Mouse (Mus musculus): ENCODE measurements around the gene Mms22l. TPM values are rescaled to one million over a fixed set of nuclear protein-coding genes. Genes with fewer than 3 reads are reported as not detected.

Gene Mms22l
- 2.0 and 5.1 TPM in 2 replicates for polyA plus RNA-seq (2012; rRNA removed; ENCODE audit: low replicate concordance)

GRCm38 (mm10) chr4:24496116-24496952, at the start of gene Mms22l:
Mms22l (plus strand) TSS chr4:24496451.

